Mouse (Mus musculus): ENCODE measurements around the gene Fam136a. TPM values are rescaled to one million over a fixed set of nuclear protein-coding genes. Genes with fewer than 3 reads are reported as not detected.

The Fam136a gene
- polyA plus RNA-seq, 1 experiment: 0.26 TPM

DNA sequence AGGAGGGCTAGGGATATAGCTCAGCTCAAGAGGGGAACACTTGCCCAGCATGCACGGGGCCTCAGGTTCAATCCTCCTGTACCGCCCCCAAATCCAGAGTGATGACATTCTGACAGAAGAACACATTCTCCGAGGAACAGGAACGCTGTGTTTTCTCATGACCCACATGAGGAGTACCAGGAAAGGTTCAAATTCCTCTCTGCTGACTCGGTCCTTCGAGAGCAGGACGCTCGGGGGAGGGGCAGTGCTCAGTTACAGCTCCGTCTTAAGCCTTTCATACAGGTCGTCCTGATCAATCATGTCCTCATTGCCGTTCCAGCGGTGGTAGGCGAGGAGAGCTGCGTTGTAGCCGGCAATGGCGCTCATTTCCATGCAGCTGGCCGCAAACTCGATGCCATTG lies 23.0 kb downstream of the Fam136a start:
- Histone ChIP-seq H3K27me3 (ENCODE audit: control insufficient read depth) (no peaks in the 10 kb centered on the region), H3K4me1 (ENCODE audit: control insufficient read depth) (peaks cover 4% of the 10 kb centered on the region), H3K36me3 (ENCODE audit: control insufficient read depth) (peaks cover 49% of the 10 kb centered on the region), H3K9me3 (ENCODE audit: control insufficient read depth, low read length) (no peaks in the 10 kb centered on the region), H3K4me3 (replicated peaks) (no peak overlapping the region)
- TF ChIP-seq GATA1 (IDR thresholded peaks at IDR 0.05; ENCODE audit: low read length): no peak
- no peak for TF ChIP-seq TAL1 (IDR thresholded peaks at IDR 0.05; ENCODE audit: low read length)

- peaks cover 59% of the 10 kb centered on the region for H3K36me3 ChIP-seq (ENCODE audit: control insufficient read depth)
- TF ChIP-seq GATA1 (IDR thresholded peaks at IDR 0.05; ENCODE audit: low read length) (no peak), TAL1 (IDR thresholded peaks at IDR 0.05; ENCODE audit: low read length) (no peak)
Observed at GRCm38 (mm10) chr6:86391326-86391725, 25.9 kb downstream of the Fam136a start.

GRCm38 (mm10) chr6:86393187-86393586 lies 27.7 kb downstream of the Fam136a start:
- no peak for TF ChIP-seq TAL1 (IDR thresholded peaks at IDR 0.05; ENCODE audit: low read length)
- TF ChIP-seq GATA1 (IDR thresholded peaks at IDR 0.05; ENCODE audit: low read length): no peak
- no peaks in the 10 kb centered on the region for H3K9me3 ChIP-seq (ENCODE audit: control insufficient read depth, low read length)
- peaks cover 48% of the 10 kb centered on the region for H3K36me3 ChIP-seq (ENCODE audit: control insufficient read depth)

More at GRCm38 (mm10) chr6:86391326-86391725, 25.9 kb downstream of the Fam136a start:
- no peaks in the 10 kb centered on the region for H3K9me3 ChIP-seq (ENCODE audit: control insufficient read depth, low read length)
- H3K27me3 ChIP-seq (ENCODE audit: control insufficient read depth): no peaks in the 10 kb centered on the region
- H3K4me3 ChIP-seq (replicated peaks): no peak overlapping the region
- H3K4me1 ChIP-seq (ENCODE audit: control insufficient read depth): peaks cover 23% of the 10 kb centered on the region

GRCm38 (mm10) chr6:86394078-86394720 lies 28.8 kb downstream of the Fam136a start:
- H3K4me3 ChIP-seq (replicated peaks): no peak overlapping the region
- peaks cover 16% of the 10 kb centered on the region for H3K27me3 ChIP-seq (ENCODE audit: control insufficient read depth)
- TF ChIP-seq TAL1 (IDR thresholded peaks at IDR 0.05; ENCODE audit: low read length) (no peak), GATA1 (IDR thresholded peaks at IDR 0.05; ENCODE audit: low read length) (no peak)
- H3K36me3 ChIP-seq (ENCODE audit: control insufficient read depth): peaks cover 38% of the 10 kb centered on the region
- no peaks in the 10 kb centered on the region for H3K9me3 ChIP-seq (ENCODE audit: control insufficient read depth, low read length)
- peaks cover 41% of the 10 kb centered on the region for H3K4me1 ChIP-seq (ENCODE audit: control insufficient read depth)

More at GRCm38 (mm10) chr6:86393187-86393586, 27.7 kb downstream of the Fam136a start:
- peaks cover 41% of the 10 kb centered on the region for H3K4me1 ChIP-seq (ENCODE audit: control insufficient read depth)
- H3K4me3 ChIP-seq (replicated peaks): no peak overlapping the region
- peaks cover 7% of the 10 kb centered on the region for H3K27me3 ChIP-seq (ENCODE audit: control insufficient read depth)

DNA sequence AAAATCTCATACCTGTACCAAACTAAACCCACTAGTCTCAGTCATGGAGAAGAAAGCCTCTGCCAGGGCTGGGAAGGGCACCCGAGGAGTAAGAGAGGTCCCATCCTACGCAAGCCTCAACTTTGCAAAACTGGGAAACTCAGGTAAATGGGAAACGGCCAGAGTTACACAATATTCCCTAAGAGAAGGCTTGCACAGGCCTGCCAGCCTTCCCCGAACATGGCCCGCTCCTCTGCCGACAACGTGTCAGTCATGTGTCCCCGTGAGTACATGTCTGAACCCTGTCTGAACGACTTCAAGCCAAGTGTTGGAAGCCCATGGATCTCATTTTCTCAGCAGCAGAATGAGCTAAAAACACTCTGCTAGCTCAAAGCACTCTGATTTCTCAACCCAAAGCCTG lies 29.6 kb downstream of the Fam136a start:
- TF ChIP-seq TAL1 (IDR thresholded peaks at IDR 0.05; ENCODE audit: low read length): no peak
- no peak for TF ChIP-seq GATA1 (IDR thresholded peaks at IDR 0.05; ENCODE audit: low read length)
- no peaks in the 10 kb centered on the region for H3K9me3 ChIP-seq (ENCODE audit: control insufficient read depth, low read length)
- peak overlapping the region; percentile 23 for H3K4me3 ChIP-seq (replicated peaks)
- peaks cover 18% of the 10 kb centered on the region for H3K27me3 ChIP-seq (ENCODE audit: control insufficient read depth)
- peaks cover 34% of the 10 kb centered on the region for H3K36me3 ChIP-seq (ENCODE audit: control insufficient read depth)
- peaks cover 41% of the 10 kb centered on the region for H3K4me1 ChIP-seq (ENCODE audit: control insufficient read depth)

DNA sequence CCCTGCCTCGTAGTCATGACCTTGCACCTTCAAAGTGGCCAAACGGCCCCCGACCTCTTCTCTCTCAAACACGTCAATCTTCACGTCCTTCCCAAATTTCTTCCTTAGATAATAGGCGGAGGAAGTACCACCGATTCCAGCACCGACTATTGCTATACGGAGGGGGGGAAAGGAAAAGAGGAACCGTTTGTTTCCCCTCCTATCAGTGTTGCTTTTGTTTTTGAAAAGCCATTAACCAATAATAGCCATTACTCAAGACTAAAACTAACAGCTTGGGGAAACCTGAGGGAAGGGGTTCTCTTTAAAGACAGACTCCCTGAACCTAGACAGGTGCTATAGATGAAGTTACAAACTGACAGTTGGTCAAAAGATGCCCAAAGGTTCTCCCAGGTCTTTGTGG lies 30.5 kb downstream of the Fam136a start:
- no peak for TF ChIP-seq TAL1 (IDR thresholded peaks at IDR 0.05; ENCODE audit: low read length)
- no peak for TF ChIP-seq GATA1 (IDR thresholded peaks at IDR 0.05; ENCODE audit: low read length)
- Histone ChIP-seq H3K4me3 (replicated peaks) (peak overlapping the region; percentile 96), H3K36me3 (ENCODE audit: control insufficient read depth) (peaks cover 25% of the 10 kb centered on the region), H3K27me3 (ENCODE audit: control insufficient read depth) (peaks cover 18% of the 10 kb centered on the region), H3K4me1 (ENCODE audit: control insufficient read depth) (peaks cover 46% of the 10 kb centered on the region), H3K9me3 (ENCODE audit: control insufficient read depth, low read length) (no peaks in the 10 kb centered on the region)

DNA sequence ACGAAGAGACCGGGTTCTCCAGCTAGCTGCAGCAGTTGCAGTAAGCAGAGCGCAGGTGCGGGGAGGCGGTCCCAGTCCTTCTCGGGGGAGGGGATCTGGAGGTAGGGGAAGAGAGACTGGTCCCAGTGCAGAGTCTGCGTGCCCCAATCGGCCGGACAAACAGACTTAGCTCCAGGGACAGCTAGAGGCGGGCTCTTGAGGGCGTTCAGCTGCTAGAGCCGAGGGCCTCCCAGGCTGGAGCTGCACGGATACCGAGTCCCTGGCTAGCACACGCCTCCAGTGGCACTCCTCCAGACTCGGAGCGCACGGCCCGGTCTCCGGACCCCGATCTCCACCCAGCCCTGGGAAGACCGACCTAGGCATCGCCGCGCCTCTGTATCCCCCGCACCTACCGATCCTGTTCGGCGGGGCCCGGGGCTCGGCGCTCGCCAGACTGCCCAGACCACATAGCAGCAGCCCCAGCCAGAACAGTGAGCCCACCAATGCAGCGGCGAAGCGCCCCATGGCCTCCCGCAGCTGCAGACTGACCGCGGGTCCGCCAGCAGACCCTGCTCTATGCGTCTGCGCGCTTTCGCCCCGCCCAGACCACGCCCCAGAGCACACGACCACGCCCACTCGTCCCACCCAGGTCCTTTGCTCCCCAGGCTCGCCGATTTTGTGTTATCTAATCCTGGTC lies 31.3 kb downstream of the Fam136a start, which contains the start of gene Pcyox1:
Gene Pcyox1 (minus strand): TSS at position 574 of the 676 bp plus-strand sequence.
- peaks cover 17% of the 10 kb centered on the region for H3K36me3 ChIP-seq (ENCODE audit: control insufficient read depth)
- peaks cover 53% of the 10 kb centered on the region for H3K4me1 ChIP-seq (ENCODE audit: control insufficient read depth)
- H3K9me3 ChIP-seq (ENCODE audit: control insufficient read depth, low read length): no peaks in the 10 kb centered on the region
- H3K27me3 ChIP-seq (ENCODE audit: control insufficient read depth): peaks cover 18% of the 10 kb centered on the region
- TF ChIP-seq TAL1 (IDR thresholded peaks at IDR 0.05; ENCODE audit: low read length) (no peak), GATA1 (IDR thresholded peaks at IDR 0.05; ENCODE audit: low read length) (no peak)
- H3K4me3 ChIP-seq (replicated peaks): peak within 1 kb of the TSS; percentile 96

- Histone ChIP-seq H3K9me3 (ENCODE audit: control insufficient read depth, low read length) (no peaks in the 10 kb centered on the region), H3K4me1 (ENCODE audit: control insufficient read depth) (peaks cover 53% of the 10 kb centered on the region), H3K4me3 (replicated peaks) (peak overlapping the region; percentile 96), H3K27me3 (ENCODE audit: control insufficient read depth) (peaks cover 18% of the 10 kb centered on the region), H3K36me3 (ENCODE audit: control insufficient read depth) (peaks cover 10% of the 10 kb centered on the region)
- TF ChIP-seq TAL1 (IDR thresholded peaks at IDR 0.05; ENCODE audit: low read length) (no peak), GATA1 (IDR thresholded peaks at IDR 0.05; ENCODE audit: low read length) (no peak)
Observed at GRCm38 (mm10) chr6:86397257-86397980, 32.0 kb downstream of the Fam136a start.

GRCm38 (mm10) chr6:86398986-86399385 lies 33.5 kb downstream of the Fam136a start:
- Histone ChIP-seq H3K4me1 (ENCODE audit: control insufficient read depth) (peaks cover 60% of the 10 kb centered on the region), H3K36me3 (ENCODE audit: control insufficient read depth) (peaks cover 4% of the 10 kb centered on the region), H3K4me3 (replicated peaks) (no peak overlapping the region), H3K27me3 (ENCODE audit: control insufficient read depth) (peaks cover 18% of the 10 kb centered on the region), H3K9me3 (ENCODE audit: control insufficient read depth, low read length) (no peaks in the 10 kb centered on the region)
- no peak for TF ChIP-seq GATA1 (IDR thresholded peaks at IDR 0.05; ENCODE audit: low read length)
- TF ChIP-seq TAL1 (IDR thresholded peaks at IDR 0.05; ENCODE audit: low read length): no peak
